23 mouse cellular contexts compared by ENCODE assay signal in the genomic region with DNA sequence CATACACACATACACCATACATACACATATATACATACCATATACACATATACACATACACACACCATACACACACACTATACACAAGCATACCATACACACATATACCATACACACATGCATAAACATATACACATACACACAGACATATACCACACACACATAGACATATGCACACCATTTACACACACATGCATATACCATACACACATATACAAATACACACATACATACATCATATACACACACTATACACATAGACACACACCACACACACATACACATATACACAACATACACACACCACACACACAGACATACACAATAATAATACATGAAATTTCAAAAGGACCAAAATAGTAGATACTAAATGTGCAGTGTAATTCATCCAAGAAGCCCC. TPM values are rescaled to one million over a fixed set of nuclear protein-coding genes. Genes with fewer than 3 reads are reported as not detected.
"Had no signal": no experiment of that assay in that cellular context is flagged by ENCODE, and none has a peak within 500 bp of the region (broad histone marks: within the 10 kb centered on the region; RNA-seq: fewer than 3 reads in every experiment).

No protein-coding gene starts in this region.

- H3K4me3 ChIP-seq: liver, embryonic 13.5 days; liver, embryonic 15.5 days; lung, embryonic 15.5 days; megakaryocyte, embryonic 14.5 days; neural tube, embryonic 12.5 days; stomach, embryonic 15.5 days had no signal

- H3K27ac ChIP-seq: liver, embryonic 13.5 days; liver, embryonic 15.5 days; lung, embryonic 15.5 days; macrophage; neural tube, embryonic 12.5 days; stomach, embryonic 15.5 days; stomach, postnatal 0 days had no signal

- H3K9ac ChIP-seq: liver, embryonic 13.5 days; liver, embryonic 15.5 days; liver, postnatal 0 days; lung, embryonic 15.5 days; neural tube, embryonic 12.5 days; stomach, embryonic 15.5 days had no signal

- H3K4me2 ChIP-seq: liver, embryonic 13.5 days; liver, embryonic 15.5 days; lung, embryonic 15.5 days; neural tube, embryonic 12.5 days; stomach, embryonic 15.5 days had no signal

- H3K36me3 ChIP-seq: liver, embryonic 13.5 days; liver, embryonic 15.5 days; lung, embryonic 15.5 days; neural tube, embryonic 12.5 days; stomach, embryonic 15.5 days had no signal

- DNase-seq: liver, embryonic 13.5 days; liver, postnatal 0 days; lung, adult 2 months; lung, postnatal 14 days; lung, postnatal 36 days; right cerebral cortex, postnatal 14 days; thymus, adult 2 months; thymus, postnatal 25 days; thymus, postnatal 4 days had no signal

- H3K9me3 ChIP-seq: liver, embryonic 13.5 days; liver, embryonic 15.5 days; lung, embryonic 15.5 days; neural tube, embryonic 12.5 days; stomach, embryonic 15.5 days had no signal

- H3K4me1 ChIP-seq: liver, embryonic 13.5 days; liver, embryonic 15.5 days; lung, embryonic 15.5 days; megakaryocyte, embryonic 14.5 days; neural tube, embryonic 12.5 days; stomach, embryonic 15.5 days had no signal

- H3K27me3 ChIP-seq: liver, embryonic 13.5 days; liver, embryonic 15.5 days; lung, embryonic 15.5 days; neural tube, embryonic 12.5 days; stomach, embryonic 15.5 days had no signal

- ATAC-seq: liver, postnatal 0 days; lung, postnatal 0 days had no signal

RNA-seq across cellular contexts. Expression of a gene that starts 57.0 kb away (rescaled TPM):
- total RNA-seq: midbrain, postnatal 0 days; monocyte, adult 5-6 weeks; neutrophil, adult 5-6 weeks had no signal
- polyA plus RNA-seq: liver, embryonic 13.5 days; lung, adult 2 months; macrophage; spleen, adult 2 months; testis, adult 2 months; thymus, adult 2 months; urinary bladder, adult 2 months had no signal
